Mouse (Mus musculus) ES-Bruce4 (cell line): ENCODE measurements around the gene Ubqln4. TPM values are rescaled to one million over a fixed set of nuclear protein-coding genes. Genes with fewer than 3 reads are reported as not detected.

ENCODE experiments used
- H3K27ac ChIP-seq: 2 replicates; pipeline ENCODE4 v1.5.1; 2012; ENCODE audit warnings: low read length, inconsistent platforms; ENCODE audit not compliant: insufficient read depth
- H3K27me3 ChIP-seq: 2 replicates; pipeline ENCODE4 v1.6.1; 2012; ENCODE audit warnings: mild to moderate bottlenecking, low read length, inconsistent platforms; ENCODE audit not compliant: control insufficient read depth, poor library complexity, insufficient read depth, severe bottlenecking
- H3K36me3 ChIP-seq: 2 replicates; pipeline ENCODE4 v1.6.1; 2012; ENCODE audit warnings: inconsistent platforms, mild to moderate bottlenecking, low read length, moderate library complexity; ENCODE audit not compliant: control insufficient read depth, poor library complexity, insufficient read depth, severe bottlenecking
- H3K4me1 ChIP-seq: one replicate; pipeline ENCODE4 v1.8.1; 2011; ENCODE audit warnings: low read length; ENCODE audit not compliant: control insufficient read depth, insufficient read depth
- H3K4me3 ChIP-seq: 2 replicates; pipeline ENCODE4 v1.5.1; 2011; ENCODE audit warnings: low read depth, mild to moderate bottlenecking, low read length
- H3K9ac ChIP-seq: 2 replicates; pipeline ENCODE4 v1.6.1; 2012; ENCODE audit warnings: low read depth, mild to moderate bottlenecking, inconsistent platforms; ENCODE audit not compliant: poor library complexity, severe bottlenecking
- H3K9me3 ChIP-seq: replicated peaks from 2 replicates; pipeline ENCODE4 v1.6.1; 2012; ENCODE audit warnings: mild to moderate bottlenecking, low read length, inconsistent platforms; ENCODE audit not compliant: control insufficient read depth, poor library complexity, insufficient read depth, severe bottlenecking
- CTCF ChIP-seq: IDR thresholded peaks from one replicate; pipeline ENCODE4 v1.8.1; 2011; ENCODE audit warnings: low read depth, low read length
- EP300 ChIP-seq: IDR thresholded peaks from 2 replicates; pipeline ENCODE4 v1.6.1; 2011; ENCODE audit warnings: low read depth, low read length; ENCODE audit not compliant: insufficient read depth
- POLR2A ChIP-seq: IDR thresholded peaks from one replicate; pipeline ENCODE4 v1.8.1; 2011; ENCODE audit warnings: low read length; ENCODE audit not compliant: insufficient read depth
- polyA plus RNA-seq: library from polyadenylated mRNA; stranded (reverse); fragments of >200 nt; gene quantifications from 2 replicates; pipeline ENCODE4 v1.2.4, GENCODE M21; 2011; ENCODE audit warnings: low read depth; ENCODE audit not compliant: missing spikeins, insufficient read depth, insufficient read length

Ubqln4 gene
- polyA plus RNA-seq, 1 experiment, result 118 TPM

- H3K4me3 ChIP-seq, result no peak overlapping the region
- H3K9me3 ChIP-seq, result no peaks in the 10 kb centered on the region
- H3K9ac ChIP-seq, result no peak overlapping the region
- H3K27ac ChIP-seq, result no peak overlapping the region
- peaks cover 18% of the 10 kb centered on the region for H3K4me1 ChIP-seq
- no peaks in the 10 kb centered on the region for H3K36me3 ChIP-seq
- no peaks in the 10 kb centered on the region for H3K27me3 ChIP-seq
- no peak for TF ChIP-seq POLR2A
Observed at GRCm38 (mm10) chr3:88543174-88543573, 10.4 kb upstream of the Ubqln4 start.

GRCm38 (mm10) chr3:88543651-88544410 lies 9.7 kb upstream of the Ubqln4 start:
- Histone ChIP-seq H3K4me3 (no peak overlapping the region), H3K9me3 (no peaks in the 10 kb centered on the region), H3K4me1 (peaks cover 12% of the 10 kb centered on the region), H3K27me3 (no peaks in the 10 kb centered on the region), H3K36me3 (no peaks in the 10 kb centered on the region), H3K27ac (no peak overlapping the region), H3K9ac (no peak overlapping the region)
- TF ChIP-seq POLR2A (no peak), CTCF (no peak), EP300 (no peak)

GRCm38 (mm10) chr3:88544514-88544913 lies 9.0 kb upstream of the Ubqln4 start:
- Histone ChIP-seq H3K4me1 (peaks cover 13% of the 10 kb centered on the region), H3K4me3 (peak overlapping the region; percentile 8; the same call in 1 of the 2 replicates), H3K36me3 (no peaks in the 10 kb centered on the region), H3K27me3 (no peaks in the 10 kb centered on the region), H3K9ac (no peak overlapping the region), H3K9me3 (no peaks in the 10 kb centered on the region), H3K27ac (peak overlapping the region; percentile 5; the same call in 1 of the 2 replicates)
- TF ChIP-seq EP300 (no peak), CTCF (peak; percentile 73)

- peaks cover 12% of the 10 kb centered on the region for H3K4me1 ChIP-seq
- H3K27me3 ChIP-seq, result no peaks in the 10 kb centered on the region
- no peak overlapping the region for H3K9ac ChIP-seq
- TF ChIP-seq POLR2A (no peak), EP300 (no peak), CTCF (no peak)
- H3K36me3 ChIP-seq, result no peaks in the 10 kb centered on the region
- no peaks in the 10 kb centered on the region for H3K9me3 ChIP-seq
- H3K27ac ChIP-seq, result peak overlapping the region; percentile 5; the same call in 1 of the 2 replicates
- peak overlapping the region; percentile 8; the same call in 1 of the 2 replicates for H3K4me3 ChIP-seq
Observed at GRCm38 (mm10) chr3:88544955-88545591, 8.5 kb upstream of the Ubqln4 start.

GRCm38 (mm10) chr3:88546674-88547418 lies 6.7 kb upstream of the Ubqln4 start:
- TF ChIP-seq EP300, result no peak
- TF ChIP-seq POLR2A, result no peak
- Histone ChIP-seq H3K9me3 (no peaks in the 10 kb centered on the region), H3K36me3 (no peaks in the 10 kb centered on the region), H3K4me1 (peaks cover 9% of the 10 kb centered on the region), H3K4me3 (no peak overlapping the region), H3K27ac (no peak overlapping the region), H3K27me3 (no peaks in the 10 kb centered on the region), H3K9ac (no peak overlapping the region)
